Mouse (Mus musculus): Measurements from ENCODE around the gene Rundc3b.

Rundc3b gene

GRCm38 (mm10) chr5:8488701-8489297 lies 134.0 kb downstream of the Rundc3b start:
- no peak for DNase-seq (ENCODE audit: low read depth)

- DNase-seq (ENCODE audit: low read depth) = no peak
Measured at GRCm38 (mm10) chr5:8487989-8488700, 134.6 kb downstream of the Rundc3b start.

GRCm38 (mm10) chr5:8456561-8456960 lies 166.2 kb downstream of the Rundc3b start:
- peak; percentile 90 for DNase-seq (ENCODE audit: low read depth)

- peak; percentile 50 for DNase-seq (ENCODE audit: low read depth)
Measured at GRCm38 (mm10) chr5:8455565-8455964, 167.2 kb downstream of the Rundc3b start.
